Mouse (Mus musculus) midbrain, embryonic 16.5 days (tissue): Measurements from ENCODE around the gene Bbx. TPM values are rescaled to one million over a fixed set of nuclear protein-coding genes. Genes with fewer than 3 reads are reported as not detected.
A peak's percentile ranks its signal among the peaks of the same experiment; 100 is the strongest.

Experiments used
- ATAC-seq: fragments of 200-750 bp; cut with Nextera tagmentation; 2 replicates; pipeline ENCODE4 v1.8.0; 2017; ENCODE audit warnings: moderate TSS enrichment
- H3K27ac ChIP-seq: fragments of 300-500 bp; sonication (generic); 2 replicates; pipeline ENCODE4 v1.5.1; 2014; ENCODE audit warnings: mild to moderate bottlenecking, low read length, mixed read lengths
- H3K27me3 ChIP-seq: fragments of 300-500 bp; sonication (generic); 2 replicates; pipeline ENCODE4 v1.6.1; 2014; ENCODE audit warnings: low read depth, low read length, mixed read lengths; ENCODE audit not compliant: control insufficient read depth, insufficient read depth
- H3K36me3 ChIP-seq: fragments of 300-500 bp; sonication (generic); 2 replicates; pipeline ENCODE4 v1.6.1; 2014; ENCODE audit warnings: mild to moderate bottlenecking, low read length, moderate library complexity, mixed read lengths; ENCODE audit not compliant: control insufficient read depth, insufficient read depth
- H3K4me1 ChIP-seq: fragments of 300-500 bp; sonication (generic); 2 replicates; pipeline ENCODE4 v1.6.1; 2014; ENCODE audit warnings: mild to moderate bottlenecking, low read length, mixed read lengths; ENCODE audit not compliant: control insufficient read depth, insufficient read depth
- H3K4me2 ChIP-seq: fragments of 300-500 bp; sonication (generic); 2 replicates; pipeline ENCODE4 v1.6.1; 2014; ENCODE audit warnings: mild to moderate bottlenecking, low read length, mixed read lengths
- H3K4me3 ChIP-seq: fragments of 300-500 bp; sonication (generic); 2 replicates; pipeline ENCODE4 v1.5.1; 2014; ENCODE audit warnings: low read depth, mild to moderate bottlenecking, low read length, moderate library complexity, mixed read lengths
- H3K9ac ChIP-seq: fragments of 300-500 bp; sonication (generic); 2 replicates; pipeline ENCODE4 v1.6.1; 2014; ENCODE audit warnings: low read depth, low read length, mixed read lengths
- H3K9me3 ChIP-seq: fragments of 300-500 bp; sonication (generic); replicated peaks from 2 replicates; pipeline ENCODE4 v1.6.1; 2014; ENCODE audit warnings: mild to moderate bottlenecking, low read length, mixed read lengths; ENCODE audit not compliant: control insufficient read depth, poor library complexity, severe bottlenecking
- WGBS: fragments of 180-500 bp; shearing (Covaris S2); extraction: QIAGEN DNeasy Blood & Tissue Kit; methylation state at CpG from one replicate; pipeline ENCODE4 v1.1.7; 2014; 5-methylcytosine and 5-hydroxymethylcytosine counted together
- polyA plus RNA-seq: library from polyadenylated mRNA; unstranded; fragments of >200 nt; fragmentation: Nextera tagmentation; extraction: Ambion mirVana; gene quantifications from 2 replicates; pipeline ENCODE4 v1.2.1, GENCODE M21; 2015

The Bbx gene
- polyA plus RNA-seq, 1 experiment from 2014 or later: 14.7 TPM

DNA sequence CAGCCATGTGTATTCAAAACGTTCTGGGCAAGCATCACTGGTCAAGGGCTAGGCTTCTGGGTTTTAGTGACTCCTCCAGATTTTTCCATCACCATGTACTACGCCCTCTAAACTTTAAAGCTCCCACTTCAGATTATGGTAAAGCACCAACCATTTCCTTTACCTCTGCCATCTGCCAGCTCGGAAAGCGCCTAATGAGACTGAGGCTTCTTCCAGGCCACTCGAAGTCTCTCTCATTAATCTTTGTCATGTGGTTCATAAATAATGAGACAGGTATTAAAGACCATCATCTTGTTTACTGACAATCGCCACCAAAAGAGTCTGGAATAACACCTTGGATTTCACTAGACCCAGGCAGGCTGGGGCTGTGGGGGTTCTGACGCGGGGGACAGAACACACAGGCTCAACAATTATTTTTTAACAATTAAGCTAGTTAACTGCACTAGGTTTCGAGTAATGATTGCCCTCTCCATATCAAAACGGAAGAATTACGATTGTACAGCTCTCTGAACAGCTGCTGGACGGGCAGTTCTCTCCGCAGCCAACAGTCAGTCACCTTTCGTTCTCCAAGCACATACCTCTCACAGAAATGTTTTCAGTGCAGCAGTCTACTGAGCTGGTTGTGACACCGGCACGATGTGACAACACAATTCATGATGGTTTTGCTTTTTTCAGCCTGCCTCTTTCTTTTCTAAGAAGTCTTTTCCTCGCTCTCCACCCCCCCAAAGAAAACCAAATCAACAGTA is 68.6 kb downstream of the Bbx start:
- Histone ChIP-seq H3K9ac (peak overlapping the region; percentile 56), H3K36me3 (no peaks in the 10 kb centered on the region), H3K9me3 (no peaks in the 10 kb centered on the region), H3K4me2 (peak overlapping the region; percentile 59), H3K4me3 (peak overlapping the region; percentile 34), H3K27ac (peak overlapping the region; percentile 80), H3K27me3 (no peaks in the 10 kb centered on the region), H3K4me1 (peaks cover 9% of the 10 kb centered on the region)
- peak; percentile 84 for ATAC-seq
- 44% methylated on average over 17 of the region's 17 CpGs for WGBS

DNA sequence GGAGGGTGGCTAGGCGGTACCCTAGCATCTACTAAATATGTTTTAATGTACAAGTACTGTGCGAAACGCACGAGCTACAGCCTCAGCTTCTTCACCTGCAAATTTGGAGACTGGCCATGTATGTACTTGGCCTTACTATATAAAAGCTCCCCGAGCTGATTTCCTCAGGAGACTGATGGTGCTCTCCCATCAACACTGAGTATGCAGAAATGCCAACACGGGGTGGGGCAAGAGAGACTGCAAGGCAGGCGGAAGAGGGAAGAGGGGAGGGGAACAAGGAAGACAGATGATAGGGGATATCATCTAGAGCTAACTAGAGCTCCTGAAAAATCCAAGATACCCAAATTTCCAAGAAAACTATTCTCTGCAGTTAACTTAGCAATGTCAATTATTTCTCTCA is 71.6 kb downstream of the Bbx start:
- Histone ChIP-seq H3K27me3 (no peaks in the 10 kb centered on the region), H3K9me3 (no peaks in the 10 kb centered on the region)
- ATAC-seq: no peak

DNA sequence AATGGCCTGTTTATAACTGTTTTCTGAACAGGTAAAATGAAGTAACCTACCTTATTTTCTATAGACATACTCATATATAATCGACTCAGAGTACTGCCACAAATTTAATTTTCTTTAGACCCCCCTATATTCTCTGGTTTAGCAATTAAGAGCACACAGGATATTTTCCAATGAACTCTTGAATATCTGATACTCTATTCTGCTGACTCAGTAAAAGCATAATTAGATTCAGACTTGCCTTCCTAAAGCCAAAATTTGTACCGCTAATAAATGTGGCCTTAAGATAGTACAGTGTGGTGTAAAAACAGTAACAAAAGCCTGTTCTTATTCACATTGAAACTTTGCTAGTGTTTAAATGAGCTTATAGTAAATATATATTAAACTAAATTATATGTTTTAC is 102.5 kb downstream of the Bbx start:
- no peak for ATAC-seq
- H3K9me3 ChIP-seq: no peaks in the 10 kb centered on the region
- WGBS: 93% methylated on average over 2 of the region's 2 CpGs

More for the DNA sequence above, 71.6 kb downstream of the Bbx start:
- Histone ChIP-seq H3K27ac (no peak overlapping the region), H3K9ac (no peak overlapping the region), H3K4me3 (no peak overlapping the region), H3K36me3 (no peaks in the 10 kb centered on the region), H3K4me2 (no peak overlapping the region), H3K4me1 (peaks cover 9% of the 10 kb centered on the region)
- 94% methylated on average over 7 of the region's 7 CpGs for WGBS

GRCm38 (mm10) chr16:50324746-50325145 is 107.4 kb downstream of the Bbx start:
- no peak overlapping the region for H3K9ac ChIP-seq
- no peak overlapping the region for H3K27ac ChIP-seq
- H3K36me3 ChIP-seq: no peaks in the 10 kb centered on the region
- no peaks in the 10 kb centered on the region for H3K4me1 ChIP-seq
- no peak for ATAC-seq
- no peaks in the 10 kb centered on the region for H3K9me3 ChIP-seq
- 97% methylated on average over 2 of the region's 2 CpGs for WGBS
- H3K4me3 ChIP-seq: no peak overlapping the region
- H3K27me3 ChIP-seq: no peaks in the 10 kb centered on the region
- no peak overlapping the region for H3K4me2 ChIP-seq

More for the DNA sequence above, 102.5 kb downstream of the Bbx start:
- no peaks in the 10 kb centered on the region for H3K4me1 ChIP-seq
- no peaks in the 10 kb centered on the region for H3K27me3 ChIP-seq
- H3K4me3 ChIP-seq: no peak overlapping the region
- H3K4me2 ChIP-seq: no peak overlapping the region
- H3K36me3 ChIP-seq: no peaks in the 10 kb centered on the region
- no peak overlapping the region for H3K27ac ChIP-seq
- H3K9ac ChIP-seq: no peak overlapping the region

- H3K4me1 ChIP-seq: no peaks in the 10 kb centered on the region
- H3K4me2 ChIP-seq: no peak overlapping the region
- 94% methylated on average over 6 of the region's 6 CpGs for WGBS
- H3K4me3 ChIP-seq: no peak overlapping the region
- no peaks in the 10 kb centered on the region for H3K9me3 ChIP-seq
- H3K27ac ChIP-seq: no peak overlapping the region
- no peak for ATAC-seq
- H3K9ac ChIP-seq: no peak overlapping the region
- H3K27me3 ChIP-seq: no peaks in the 10 kb centered on the region
- no peaks in the 10 kb centered on the region for H3K36me3 ChIP-seq
Observed at GRCm38 (mm10) chr16:50324292-50324691, 107.9 kb downstream of the Bbx start.

GRCm38 (mm10) chr16:50321368-50321767 is 110.8 kb downstream of the Bbx start:
- Histone ChIP-seq H3K27ac (no peak overlapping the region), H3K4me1 (no peaks in the 10 kb centered on the region), H3K27me3 (no peaks in the 10 kb centered on the region), H3K9me3 (no peaks in the 10 kb centered on the region), H3K36me3 (no peaks in the 10 kb centered on the region), H3K9ac (no peak overlapping the region), H3K4me2 (no peak overlapping the region), H3K4me3 (no peak overlapping the region)
- 76% methylated on average over 3 of the region's 3 CpGs for WGBS
- no peak for ATAC-seq

- no peak overlapping the region for H3K4me3 ChIP-seq
- no peak for ATAC-seq
- H3K27ac ChIP-seq: no peak overlapping the region
- no peaks in the 10 kb centered on the region for H3K4me1 ChIP-seq
- no peaks in the 10 kb centered on the region for H3K9me3 ChIP-seq
- WGBS: 95% methylated on average over 3 of the region's 3 CpGs
- H3K36me3 ChIP-seq: no peaks in the 10 kb centered on the region
- H3K4me2 ChIP-seq: no peak overlapping the region
- no peak overlapping the region for H3K9ac ChIP-seq
- no peaks in the 10 kb centered on the region for H3K27me3 ChIP-seq
Observed at GRCm38 (mm10) chr16:50318255-50318654, 113.9 kb downstream of the Bbx start.

DNA sequence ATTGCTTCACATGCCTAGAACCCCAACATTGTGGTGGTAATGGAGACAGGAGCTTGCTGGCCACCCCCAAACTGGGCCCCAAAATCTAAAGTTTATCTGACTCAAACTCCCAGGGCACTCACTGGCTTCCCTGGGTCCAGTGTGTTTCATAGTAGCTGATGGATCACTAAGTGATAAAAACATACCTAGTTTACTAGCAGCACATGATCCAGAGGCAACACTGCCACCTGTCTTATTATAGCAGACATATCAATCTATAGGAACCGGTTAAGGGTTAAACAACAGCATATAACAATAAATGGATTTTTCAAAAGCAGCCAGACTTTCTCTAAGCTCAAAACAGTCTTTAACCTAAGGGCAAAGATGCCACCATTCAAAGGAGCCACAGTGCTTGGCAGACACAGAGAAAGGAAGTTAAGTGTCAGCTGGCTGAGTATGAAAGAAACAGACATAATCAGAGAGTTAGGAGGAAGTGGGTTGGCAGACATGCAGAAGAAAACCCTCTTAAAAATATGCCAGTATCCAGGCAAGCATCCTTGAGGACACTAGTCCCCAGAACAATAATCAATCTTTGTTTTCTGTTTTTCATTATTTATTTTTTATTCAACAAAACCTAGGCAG is 116.7 kb downstream of the Bbx start:
- Histone ChIP-seq H3K4me1 (no peaks in the 10 kb centered on the region), H3K36me3 (no peaks in the 10 kb centered on the region), H3K27me3 (no peaks in the 10 kb centered on the region), H3K9me3 (no peaks in the 10 kb centered on the region), H3K9ac (no peak overlapping the region), H3K4me3 (no peak overlapping the region), H3K27ac (no peak overlapping the region), H3K4me2 (no peak overlapping the region)
- WGBS: 54% methylated on average over 1 of the region's 1 CpGs
- ATAC-seq: no peak

- H3K9me3 ChIP-seq: no peaks in the 10 kb centered on the region
- WGBS: 94% methylated on average over 4 of the region's 4 CpGs
- no peak overlapping the region for H3K4me2 ChIP-seq
- no peaks in the 10 kb centered on the region for H3K27me3 ChIP-seq
- ATAC-seq: no peak
- H3K4me3 ChIP-seq: no peak overlapping the region
- no peaks in the 10 kb centered on the region for H3K36me3 ChIP-seq
- no peak overlapping the region for H3K27ac ChIP-seq
- H3K9ac ChIP-seq: no peak overlapping the region
- H3K4me1 ChIP-seq: no peaks in the 10 kb centered on the region
Observed at GRCm38 (mm10) chr16:50311588-50311987, 120.6 kb downstream of the Bbx start.
